Mouse (Mus musculus) small intestine, adult 2 months (tissue): ENCODE measurements around the gene Stk32c.

Source experiments
- CTCF ChIP-seq: fragments of 200-500 bp; IDR thresholded peaks from 2 replicates; pipeline ENCODE4 v1.5.1; 2012; ENCODE audit warnings: low read depth, mild to moderate bottlenecking, control low read depth, inconsistent platforms, low read length, moderate library complexity, mixed read lengths; ENCODE audit not compliant: insufficient replicate concordance, insufficient read length; ENCODE audit errors: extremely low read depth
- POLR2A ChIP-seq: fragments of 200-500 bp; IDR thresholded peaks from 2 replicates; pipeline ENCODE4 v1.6.1; 2012; ENCODE audit warnings: low read depth, mild to moderate bottlenecking, control low read depth, inconsistent platforms, low read length, moderate library complexity

GRCm38 (mm10) chr7:139078181-139078580 lies 134.9 kb downstream of the Stk32c start:
- no peak for TF ChIP-seq POLR2A
- TF ChIP-seq CTCF: no peak
